Mouse (Mus musculus) T-helper 2 cell (primary cell): ENCODE data around the gene Bdp1.

ENCODE experiments used
- in situ Hi-C: fragments of 300-600 bp; cut with MboI, MseI; formaldehyde crosslinking; loops from one replicate; pipeline ENCODE4 v1.15.1; 2025; ENCODE audit warnings: high pct_unique_total_duplicates

The Bdp1 gene

GRCm38 (mm10) chr13:100001790-100002196 is 102.1 kb downstream of the Bdp1 start:
- in situ Hi-C loops = no loop called here

GRCm38 (mm10) chr13:99999078-99999477 is 104.8 kb downstream of the Bdp1 start:
- in situ Hi-C loops = no loop called here

- in situ Hi-C loops = no loop called here
These were observed 105.8 kb downstream of the Bdp1 start for GRCm38 (mm10) chr13:99998099-99998498.

GRCm38 (mm10) chr13:99989592-99989991 is 114.3 kb downstream of the Bdp1 start:
- in situ Hi-C loops = no loop called here

GRCm38 (mm10) chr13:99983320-99983719 is 120.5 kb downstream of the Bdp1 start:
- in situ Hi-C loops = no loop called here

- in situ Hi-C loops = no loop called here
These were observed 124.5 kb downstream of the Bdp1 start for GRCm38 (mm10) chr13:99979406-99979805.

GRCm38 (mm10) chr13:99970089-99970488 is 133.8 kb downstream of the Bdp1 start:
- in situ Hi-C loops = no loop called here
